ENCODE assay signal across 19 mouse cellular contexts in genomic region chr1:90969881-90970390, GRCm38 (mm10). TPM values are rescaled to one million over a fixed set of nuclear protein-coding genes. Genes with fewer than 3 reads are reported as not detected.
DNase-seq lines count a peak whose midpoint lies in the region; ATAC-seq and TF ChIP-seq lines count a peak whose summit lies in the region.
"Had no signal": no experiment of that assay in that cellular context is flagged by ENCODE, and none has a peak within 500 bp of the region (broad histone marks: within the 10 kb centered on the region; RNA-seq: fewer than 3 reads in every experiment).

No protein-coding gene starts in this region.

- 29% methylated on average over 10 of the region's 10 CpGs for WGBS in liver, adult 2 months
- WGBS in liver, embryonic 11.5 days = 67% methylated on average over 10 of the region's 10 CpGs
- WGBS in embryonic facial prominence, embryonic 14.5 days = 75% methylated on average over 10 of the region's 10 CpGs
- WGBS in intestine, embryonic 14.5 days = 58% methylated on average over 10 of the region's 10 CpGs
- WGBS in liver, embryonic 16.5 days (ENCODE audit: insufficient replicate concordance) = 52% methylated on average over 10 of the region's 10 CpGs

- H3K27ac ChIP-seq in liver, adult 2 months (replicated peaks; ENCODE audit: insufficient read depth, low read depth, low read length) = peak overlapping the region; percentile 89; the same call in 1 of the 2 replicates
- H3K27ac ChIP-seq in liver, embryonic 11.5 days (ENCODE audit: low read depth, low read length) = no peak overlapping the region
- H3K27ac ChIP-seq in embryonic facial prominence, embryonic 14.5 days (replicated peaks; ENCODE audit: low read depth, low read length) = no peak overlapping the region
- H3K27ac ChIP-seq in intestine, embryonic 14.5 days (ENCODE audit: low read depth) = peak overlapping the region; percentile 69
- H3K27ac ChIP-seq in liver, embryonic 16.5 days (ENCODE audit: low read length) = no peak overlapping the region

- DNase-seq in liver, adult 2 months (ENCODE audit: extremely low read depth, low read depth, low spot score) = peak; percentile 61
- no peak for DNase-seq in liver, embryonic 11.5 days (ENCODE audit: low spot score)
- DNase-seq in embryonic facial prominence, embryonic 14.5 days (ENCODE audit: low spot score) = no peak
- DNase-seq in intestine, embryonic 14.5 days (ENCODE audit: low spot score) = no peak
- no peak for DNase-seq in urinary bladder, postnatal 4 days (ENCODE audit: low spot score in 2 of 2)
- no peak for DNase-seq in ovary, postnatal 36 days (ENCODE audit: low spot score)
- DNase-seq: cerebellum, adult 11 months; cerebellum, postnatal 36 days; heart, postnatal 4 days; thymus, adult 2 months had no signal

- no peaks in the 10 kb centered on the region for H3K9me3 ChIP-seq in liver, embryonic 11.5 days (ENCODE audit: control insufficient read depth, low read length)
- no peaks in the 10 kb centered on the region for H3K9me3 ChIP-seq in embryonic facial prominence, embryonic 14.5 days (ENCODE audit: control insufficient read depth, low read length)
- no peaks in the 10 kb centered on the region for H3K9me3 ChIP-seq in intestine, embryonic 14.5 days (ENCODE audit: control insufficient read depth, low read length)
- H3K9me3 ChIP-seq in liver, embryonic 16.5 days (replicated peaks; ENCODE audit: control insufficient read depth, low read length) = no peaks in the 10 kb centered on the region

- peaks cover 18% of the 10 kb centered on the region for H3K4me1 ChIP-seq in liver, adult 2 months (ENCODE audit: control insufficient read depth, insufficient read depth, low read length)
- peaks cover 16% of the 10 kb centered on the region for H3K4me1 ChIP-seq in liver, embryonic 11.5 days (replicated peaks; ENCODE audit: control insufficient read depth, insufficient read depth, low read length)
- peaks cover 19% of the 10 kb centered on the region for H3K4me1 ChIP-seq in embryonic facial prominence, embryonic 14.5 days (ENCODE audit: control insufficient read depth, insufficient read depth, low read length)
- peaks cover 22% of the 10 kb centered on the region for H3K4me1 ChIP-seq in intestine, embryonic 14.5 days (replicated peaks; ENCODE audit: control insufficient read depth, insufficient read depth, low read length)
- H3K4me1 ChIP-seq in liver, embryonic 16.5 days (ENCODE audit: control insufficient read depth, low read depth, low read length) = no peaks in the 10 kb centered on the region; the same call in 1 of the 2 replicates

- H3K27me3 ChIP-seq in liver, adult 2 months (ENCODE audit: control insufficient read depth, insufficient read depth, low read length) = no peaks in the 10 kb centered on the region
- H3K27me3 ChIP-seq in liver, embryonic 11.5 days (replicated peaks; ENCODE audit: control insufficient read depth, insufficient read depth, low read length) = no peaks in the 10 kb centered on the region
- H3K27me3 ChIP-seq in embryonic facial prominence, embryonic 14.5 days (replicated peaks; ENCODE audit: control insufficient read depth, insufficient read depth, low read length) = no peaks in the 10 kb centered on the region
- no peaks in the 10 kb centered on the region for H3K27me3 ChIP-seq in intestine, embryonic 14.5 days (replicated peaks; ENCODE audit: control insufficient read depth, insufficient read depth, low read length)
- no peaks in the 10 kb centered on the region for H3K27me3 ChIP-seq in liver, embryonic 16.5 days (ENCODE audit: control insufficient read depth, insufficient read depth, low read depth, low read length)

- H3K4me3 ChIP-seq in liver, adult 2 months (ENCODE audit: insufficient read depth, low read depth, low read length) = no peak overlapping the region
- H3K4me3 ChIP-seq in liver, embryonic 11.5 days (ENCODE audit: low read depth, low read length) = no peak overlapping the region
- no peak overlapping the region for H3K4me3 ChIP-seq in embryonic facial prominence, embryonic 14.5 days (ENCODE audit: low read depth, low read length)
- H3K4me3 ChIP-seq in intestine, embryonic 14.5 days (ENCODE audit: low read depth, low read length) = no peak overlapping the region
- no peak overlapping the region for H3K4me3 ChIP-seq in liver, embryonic 16.5 days (ENCODE audit: low read depth, low read length)

- no peak for ATAC-seq in liver, embryonic 11.5 days (replicated peaks; ENCODE audit: low FRiP score)
- ATAC-seq in embryonic facial prominence, embryonic 14.5 days (ENCODE audit: low read depth) = no peak
- peak; percentile 7; the same call in 1 of the 2 replicates for ATAC-seq in intestine, embryonic 14.5 days (replicated peaks; ENCODE audit: low FRiP score, low TSS enrichment, low read depth)
- ATAC-seq in liver, embryonic 16.5 days (ENCODE audit: low read depth) = no peak
- ATAC-seq: forebrain, embryonic 14.5 days; midbrain, embryonic 16.5 days had no signal

- no peaks in the 10 kb centered on the region for H3K36me3 ChIP-seq in liver, adult 2 months (ENCODE audit: control insufficient read depth, insufficient read depth, low read length)
- no peaks in the 10 kb centered on the region for H3K36me3 ChIP-seq in liver, embryonic 11.5 days (ENCODE audit: control insufficient read depth, insufficient read depth, low read length)
- H3K36me3 ChIP-seq in embryonic facial prominence, embryonic 14.5 days (ENCODE audit: control insufficient read depth, insufficient read depth, low read length) = no peaks in the 10 kb centered on the region
- no peaks in the 10 kb centered on the region for H3K36me3 ChIP-seq in intestine, embryonic 14.5 days (ENCODE audit: control insufficient read depth, insufficient read depth, low read length)
- no peaks in the 10 kb centered on the region for H3K36me3 ChIP-seq in liver, embryonic 16.5 days (ENCODE audit: control insufficient read depth, insufficient read depth)

- H3K9ac ChIP-seq in liver, adult 2 months (ENCODE audit: low read depth, low read length) = no peak overlapping the region
- H3K9ac ChIP-seq in liver, embryonic 11.5 days (ENCODE audit: low read depth, low read length) = no peak overlapping the region
- H3K9ac ChIP-seq in embryonic facial prominence, embryonic 14.5 days (ENCODE audit: low read depth, low read length) = no peak overlapping the region
- no peak overlapping the region for H3K9ac ChIP-seq in intestine, embryonic 14.5 days (ENCODE audit: low read length)
- no peak overlapping the region for H3K9ac ChIP-seq in liver, embryonic 16.5 days (ENCODE audit: low read depth, low read length)

- no peak overlapping the region for H3K4me2 ChIP-seq in liver, embryonic 11.5 days
- H3K4me2 ChIP-seq in embryonic facial prominence, embryonic 14.5 days (ENCODE audit: low read depth, low read length) = peak overlapping the region; percentile 25
- peak overlapping the region; percentile 41 for H3K4me2 ChIP-seq in intestine, embryonic 14.5 days (ENCODE audit: low read length)
- H3K4me2 ChIP-seq in liver, embryonic 16.5 days (ENCODE audit: low read depth, low read length) = peak overlapping the region; percentile 41; the same call in 1 of the 2 replicates

- no peak for TF ChIP-seq POLR2A in liver, adult 2 months (IDR thresholded peaks at IDR 0.05; ENCODE audit: extremely low read depth, insufficient read depth, low read length)

- H3K79me2 ChIP-seq in liver, adult 2 months (ENCODE audit: control insufficient read depth, insufficient read depth, low read length) = peaks cover 10% of the 10 kb centered on the region; the same call in 1 of the 2 replicates

- TF ChIP-seq CTCF in liver, adult 2 months (IDR thresholded peaks at IDR 0.05; ENCODE audit: low read depth, low read length) = no peak

RNA-seq across cellular contexts. Expression of gene Rab17, which starts 0.5 kb away (rescaled TPM):
- 20.7 and 27.0 TPM in 2 replicates for total RNA-seq in liver, adult 2 months (2014; rRNA removed)
- 14.7 and 18.8 TPM in 2 replicates for polyA plus RNA-seq in liver, adult 2 months (2012; rRNA removed)
- 3.6 and 5.0 TPM in 2 replicates for polyA plus RNA-seq in liver, embryonic 11.5 days (2014; fragmentation: Nextera tagmentation; extraction: Ambion mirVana)
- polyA plus RNA-seq in embryonic facial prominence, embryonic 14.5 days (2014; fragmentation: Nextera tagmentation; extraction: Ambion mirVana) = 2.4 and 2.5 TPM in 2 replicates
- 21.2 and 22.8 TPM in 2 replicates for polyA plus RNA-seq in intestine, embryonic 14.5 days (2014; fragmentation: Nextera tagmentation; extraction: Ambion mirVana)
- 5.7 and 7.4 TPM in 2 replicates for polyA plus RNA-seq in liver, embryonic 16.5 days (2015; fragmentation: Nextera tagmentation; extraction: Ambion mirVana)
- total RNA-seq: gastrocnemius, adult 8-10 months; layer of hippocampus, postnatal 25 days; left cerebral cortex, postnatal 36 days had no signal

RNA-seq across cellular contexts. Expression of gene Prlh, which starts 17.0 kb away (rescaled TPM):
- not detected in 2 replicates for total RNA-seq in liver, adult 2 months (2014; rRNA removed)
- not detected in 2 replicates for polyA plus RNA-seq in liver, adult 2 months (2012; rRNA removed)
- polyA plus RNA-seq in liver, embryonic 11.5 days (2014; fragmentation: Nextera tagmentation; extraction: Ambion mirVana) = not detected in 2 replicates
- polyA plus RNA-seq in embryonic facial prominence, embryonic 14.5 days (2014; fragmentation: Nextera tagmentation; extraction: Ambion mirVana) = not detected in 2 replicates
- polyA plus RNA-seq in intestine, embryonic 14.5 days (2014; fragmentation: Nextera tagmentation; extraction: Ambion mirVana) = not detected in 2 replicates
- not detected in 2 replicates for polyA plus RNA-seq in liver, embryonic 16.5 days (2015; fragmentation: Nextera tagmentation; extraction: Ambion mirVana)
- total RNA-seq: CH12.LX; gastrocnemius, adult 8-10 months; heart, postnatal 4 days; layer of hippocampus, postnatal 25 days; left cerebral cortex, postnatal 36 days; megakaryocyte progenitor cell, adult 5-6 weeks had no signal
- polyA plus RNA-seq: forebrain, embryonic 14.5 days; midbrain, embryonic 16.5 days; neural tube, embryonic 11.5 days; thymus, adult 2 months had no signal

RNA-seq across cellular contexts. Expression of gene Lrrfip1, which starts 28.6 kb away (rescaled TPM):
- 20.1 and 22.4 TPM in 2 replicates for total RNA-seq in liver, adult 2 months (2014; rRNA removed)
- polyA plus RNA-seq in liver, adult 2 months (2012; rRNA removed) = 3.4 and 4.8 TPM in 2 replicates
- 26.5 and 29.1 TPM in 2 replicates for polyA plus RNA-seq in liver, embryonic 11.5 days (2014; fragmentation: Nextera tagmentation; extraction: Ambion mirVana)
- 51.6 and 58.6 TPM in 2 replicates for polyA plus RNA-seq in embryonic facial prominence, embryonic 14.5 days (2014; fragmentation: Nextera tagmentation; extraction: Ambion mirVana)
- polyA plus RNA-seq in intestine, embryonic 14.5 days (2014; fragmentation: Nextera tagmentation; extraction: Ambion mirVana) = 60.4 and 65.3 TPM in 2 replicates
- 16.1 and 20.5 TPM in 2 replicates for polyA plus RNA-seq in liver, embryonic 16.5 days (2015; fragmentation: Nextera tagmentation; extraction: Ambion mirVana)

RNA-seq across cellular contexts. Expression of gene Mlph, which starts 55.1 kb away (rescaled TPM):
- total RNA-seq in liver, adult 2 months (2014; rRNA removed) = 0.37 and 0.74 TPM in 2 replicates
- 0.20 and 0.27 TPM in 2 replicates for polyA plus RNA-seq in liver, adult 2 months (2012; rRNA removed)
- polyA plus RNA-seq in liver, embryonic 11.5 days (2014; fragmentation: Nextera tagmentation; extraction: Ambion mirVana) = 0.10 TPM in 1 of 2 replicates, not detected in the other
- 0.86 and 1.1 TPM in 2 replicates for polyA plus RNA-seq in embryonic facial prominence, embryonic 14.5 days (2014; fragmentation: Nextera tagmentation; extraction: Ambion mirVana)
- 0.60 and 0.96 TPM in 2 replicates for polyA plus RNA-seq in intestine, embryonic 14.5 days (2014; fragmentation: Nextera tagmentation; extraction: Ambion mirVana)
- 0.05 TPM in 1 of 2 replicates, not detected in the other for polyA plus RNA-seq in liver, embryonic 16.5 days (2015; fragmentation: Nextera tagmentation; extraction: Ambion mirVana)
- total RNA-seq: CH12.LX had no signal

Comparison
In these comparisons a context has a peak if more than half of its experiments do, and no peak if none do; other contexts are left out.
1. H3K27ac ChIP-seq: peak in liver, adult 2 months (single experiment) and intestine, embryonic 14.5 days (single experiment); none in liver, embryonic 11.5 days (single experiment), embryonic facial prominence, embryonic 14.5 days (single experiment) and liver, embryonic 16.5 days (single experiment).